Mouse (Mus musculus) heart, adult 18-20 months (tissue): ENCODE data around the gene Ddx4. TPM values are rescaled to one million over a fixed set of nuclear protein-coding genes. Genes with fewer than 3 reads are reported as not detected.
A peak's percentile ranks its signal among the peaks of the same experiment; 100 is the strongest.

Experiments
- DNase-seq, 2 experiments: peaks; one replicate each; pipeline ENCODE4 v3.0.0; 2021 to 2022; ENCODE audit warnings: mixed read lengths in 1 of 2
- long read RNA-seq, 2 experiments: library from polyadenylated mRNA; stranded (forward); transcript quantifications; one replicate each; pipeline ENCODE4 v2.0.0; 2021
- total RNA-seq, 2 experiments: library from RNA; stranded (reverse); gene quantifications; 2 replicates each; pipeline ENCODE4 v1.2.3; 2021

Gene Ddx4
- total RNA-seq = under 1 TPM in 1 of 2 experiments, not detected in 1; 0.07 TPM
- long read RNA-seq, experiment 1 = 0 reads
- long read RNA-seq, experiment 2 = 0 reads

DNA sequence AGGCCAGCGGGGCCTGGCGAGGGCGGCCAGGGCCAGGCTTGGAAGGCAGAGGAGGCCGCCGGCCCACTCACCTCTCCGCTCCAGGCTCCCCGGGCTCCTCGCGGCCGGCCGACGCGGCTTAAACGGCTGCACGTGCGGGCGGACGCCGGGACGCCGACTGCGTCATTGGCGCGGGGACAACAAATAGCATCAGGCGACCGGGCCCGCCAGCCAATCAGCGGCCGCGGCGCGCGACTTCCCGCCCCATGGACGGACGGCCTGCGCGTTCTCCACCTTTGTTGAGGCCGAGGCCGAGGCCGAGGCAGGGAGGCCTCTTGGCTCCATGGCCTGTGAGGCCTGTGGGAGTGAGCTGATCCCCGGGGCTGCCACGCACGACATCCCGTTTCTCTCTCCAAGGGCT is at the start of gene Ddx4:
Gene Ddx4 (minus strand): TSS at position 271 of the 400 bp plus-strand sequence.
- no peak for DNase-seq

DNA sequence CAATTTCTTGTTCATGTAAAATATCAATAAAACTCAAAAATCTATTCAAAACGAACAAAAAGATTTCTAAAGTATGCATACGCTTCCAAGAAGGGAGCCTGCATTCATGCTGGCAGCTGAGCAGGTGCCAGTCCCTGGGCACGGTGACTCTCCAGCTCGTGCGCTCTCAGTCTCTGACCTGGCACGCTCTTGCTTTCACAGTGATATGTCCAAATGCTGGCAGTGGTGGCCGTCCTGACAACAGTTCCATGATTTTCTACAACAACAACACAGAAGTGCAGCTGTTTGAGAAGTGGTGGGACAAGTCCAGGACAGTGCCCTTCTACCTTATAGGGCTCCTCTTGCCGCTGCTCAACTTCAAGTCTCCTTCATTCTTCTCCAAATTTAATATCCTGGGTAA is 49.0 kb upstream of the Ddx4 start:
- peak; percentile 47 to 50 for DNase-seq

GRCm38 (mm10) chr13:112695526-112696240 is 43.4 kb upstream of the Ddx4 start:
- no peak for DNase-seq

DNA sequence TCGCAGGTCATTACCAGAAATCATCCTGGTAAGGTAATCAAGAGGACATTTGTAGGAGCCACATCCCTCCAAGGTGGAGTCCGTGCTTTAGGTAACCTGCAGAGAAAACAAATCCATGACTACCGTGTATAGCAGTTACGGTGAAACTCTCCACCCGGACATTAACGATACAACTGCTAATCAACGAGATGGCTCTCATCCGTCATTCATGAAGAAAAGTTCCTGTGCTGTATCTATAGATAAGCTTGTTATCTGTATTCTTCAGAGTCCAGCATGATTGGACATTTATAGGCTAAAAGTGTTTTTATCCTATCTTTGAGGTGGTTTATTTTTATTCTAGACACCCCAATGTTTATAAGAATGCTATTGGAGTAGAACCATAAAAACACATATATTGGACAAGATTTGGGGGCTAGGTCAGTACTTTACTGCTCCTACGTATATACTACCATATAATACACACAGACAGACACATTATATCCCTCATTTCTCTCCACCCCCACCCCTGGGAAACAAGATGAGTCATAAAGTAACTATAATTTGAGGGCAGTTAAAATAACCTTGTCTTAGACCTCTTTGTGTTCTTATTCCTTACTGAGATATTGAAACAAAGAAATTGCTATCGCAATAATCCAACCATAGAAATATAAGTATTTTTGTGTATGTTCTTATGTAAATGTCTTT is 40.7 kb upstream of the Ddx4 start:
- DNase-seq = no peak

DNA sequence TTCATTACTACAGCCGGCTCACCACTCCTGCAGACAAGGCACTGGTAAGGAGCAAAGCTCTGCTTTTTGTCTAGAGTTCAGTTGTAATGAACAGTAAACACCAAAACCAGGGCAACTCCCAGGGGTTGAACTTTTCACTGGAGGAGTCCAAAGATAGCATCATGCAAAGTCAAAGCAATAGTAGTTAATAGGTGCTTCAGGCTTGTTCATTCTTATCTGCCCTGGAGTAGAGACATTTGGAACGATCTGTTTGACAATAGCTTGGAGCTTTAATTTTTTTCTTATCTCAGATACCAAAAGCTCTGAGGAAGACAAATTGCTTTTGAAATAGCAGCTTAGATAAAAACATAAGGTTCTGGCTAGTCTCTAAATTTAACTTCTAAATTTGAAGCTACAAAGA is 33.9 kb upstream of the Ddx4 start:
- DNase-seq = peak in 1 of 2 experiments; percentile 21

- no peak for DNase-seq
Measured at GRCm38 (mm10) chr13:112683970-112684369, 31.7 kb upstream of the Ddx4 start.

GRCm38 (mm10) chr13:112683312-112683711 is 31.0 kb upstream of the Ddx4 start:
- no peak for DNase-seq

DNA sequence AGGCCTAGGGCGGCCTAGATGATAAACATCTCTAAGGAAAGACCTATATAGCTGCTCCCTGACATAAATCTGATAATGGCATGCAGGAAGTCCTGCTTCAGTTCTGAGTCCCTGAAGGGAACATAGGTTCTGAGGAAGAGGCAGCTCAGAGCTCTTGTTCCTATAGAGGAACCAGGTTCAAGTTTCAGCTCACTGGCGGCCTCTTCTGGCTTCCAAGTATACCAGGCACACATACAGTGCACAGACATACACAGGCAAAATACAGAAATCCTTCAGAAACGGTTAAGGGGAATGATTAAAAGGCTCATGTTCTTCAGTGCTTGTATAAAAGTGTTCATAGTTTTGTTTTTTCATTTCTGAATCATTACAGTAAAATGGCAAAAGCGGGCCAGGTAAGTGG is 25.9 kb upstream of the Ddx4 start:
- DNase-seq = no peak

- peak; percentile 83 to 84 for DNase-seq
Measured at GRCm38 (mm10) chr13:112673899-112674447, 21.7 kb upstream of the Ddx4 start.

DNA sequence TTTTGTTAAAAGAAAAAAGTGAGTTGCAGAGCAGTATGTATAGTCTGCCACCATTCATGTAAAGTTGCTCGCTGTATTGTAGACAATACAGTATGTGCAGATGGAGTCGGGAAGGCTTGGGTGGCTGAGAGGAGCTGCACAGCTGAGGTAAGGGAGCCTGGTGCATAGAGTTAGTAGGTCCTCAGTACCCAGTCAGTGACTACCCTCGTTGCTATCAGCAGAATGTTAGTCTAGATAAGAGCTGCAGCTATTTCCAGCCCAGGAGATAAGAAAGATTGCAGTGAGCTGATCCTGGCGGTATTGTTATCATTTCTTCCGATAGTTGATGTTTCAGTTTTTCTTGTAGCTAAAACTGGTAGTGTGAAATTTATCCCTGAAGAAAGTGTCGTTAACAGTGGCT is 20.5 kb upstream of the Ddx4 start:
- DNase-seq = no peak

DNA sequence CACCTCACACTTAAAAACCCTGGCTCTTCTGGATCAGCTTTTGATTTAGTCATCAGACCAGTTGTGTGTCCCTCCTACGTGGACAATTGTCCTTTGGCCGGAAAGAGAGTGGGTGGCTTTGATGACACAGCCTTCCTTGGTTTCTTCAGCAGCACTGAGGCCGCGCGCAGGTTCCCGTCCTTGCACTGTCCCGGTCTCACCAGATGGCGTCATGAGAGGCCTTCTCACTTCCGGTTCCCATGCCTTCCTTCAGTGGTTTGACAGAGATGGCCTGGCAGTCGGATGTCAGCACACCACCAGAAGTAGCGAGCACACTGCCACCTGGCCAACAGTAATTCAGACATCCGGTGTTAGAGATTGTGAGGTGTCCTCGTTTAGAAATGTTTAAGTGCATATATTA is 19.4 kb upstream of the Ddx4 start:
- no peak for DNase-seq

GRCm38 (mm10) chr13:112667215-112667614 is 14.9 kb upstream of the Ddx4 start:
- DNase-seq = peak in 1 of 2 experiments; percentile 18

GRCm38 (mm10) chr13:112666433-112667024 is 14.3 kb upstream of the Ddx4 start:
- DNase-seq = peak in 1 of 2 experiments; percentile 45

- no peak for DNase-seq
Measured at GRCm38 (mm10) chr13:112661687-112662086, 9.4 kb upstream of the Ddx4 start.

- DNase-seq = peak; percentile 94 to 96
Measured at GRCm38 (mm10) chr13:112660574-112661381, 8.5 kb upstream of the Ddx4 start, which contains the start of gene Slc38a9. Slc38a9 (plus strand) TSS chr13:112660751.

GRCm38 (mm10) chr13:112659986-112660573 is 7.8 kb upstream of the Ddx4 start:
- DNase-seq = no peak

GRCm38 (mm10) chr13:112651183-112651582 is 1.1 kb downstream of the Ddx4 start:
- DNase-seq = no peak

- no peak for DNase-seq
Measured at GRCm38 (mm10) chr13:112645529-112646186, 6.6 kb downstream of the Ddx4 start.

DNA sequence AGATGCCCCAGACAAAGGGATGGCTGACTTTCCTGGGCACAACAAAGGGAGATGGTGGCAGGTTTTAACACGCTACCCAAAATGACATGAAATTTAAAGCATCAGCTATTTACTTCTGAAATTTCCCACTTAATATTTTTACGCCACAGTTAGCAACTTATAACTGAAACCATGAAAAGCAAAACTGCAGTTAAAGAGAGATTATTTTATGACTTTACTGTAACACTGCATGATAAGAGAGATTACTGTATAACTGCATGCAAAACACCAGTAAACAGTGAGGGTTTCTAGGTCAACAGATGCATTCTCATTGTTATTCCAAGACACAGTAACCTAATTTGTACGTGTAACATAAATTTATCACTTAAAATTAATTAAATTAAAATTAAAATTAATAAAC is 7.3 kb downstream of the Ddx4 start:
- DNase-seq = no peak

DNA sequence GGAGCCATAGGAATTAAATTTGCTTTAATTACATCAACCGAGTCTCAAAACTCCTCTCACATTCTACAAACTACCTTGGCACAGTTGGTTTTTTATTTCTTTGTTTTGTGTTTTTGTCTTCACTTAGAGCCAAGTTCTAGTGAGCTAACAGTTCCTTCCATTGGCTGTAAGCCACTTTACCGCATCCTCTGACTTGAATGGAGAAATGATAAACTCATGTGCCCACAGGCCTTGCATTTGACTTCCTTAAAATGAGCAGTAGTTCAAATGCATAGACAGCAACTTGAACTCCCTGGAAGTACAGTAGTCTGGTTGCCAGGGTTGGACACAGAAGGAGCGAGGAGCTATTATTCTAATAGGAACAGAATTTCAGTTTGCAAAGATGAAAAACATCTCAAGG is 9.4 kb downstream of the Ddx4 start:
- no peak for DNase-seq

- peak; percentile 42 to 62 for DNase-seq
Measured at GRCm38 (mm10) chr13:112639111-112639510, 13.2 kb downstream of the Ddx4 start.
